Mouse (Mus musculus): ENCODE results near the gene Trrap. TPM values are rescaled to one million over a fixed set of nuclear protein-coding genes. Genes with fewer than 3 reads are reported as not detected.

Trrap gene
- total RNA-seq, 2 experiments from 2014 or later = 149 to 162 TPM

DNA sequence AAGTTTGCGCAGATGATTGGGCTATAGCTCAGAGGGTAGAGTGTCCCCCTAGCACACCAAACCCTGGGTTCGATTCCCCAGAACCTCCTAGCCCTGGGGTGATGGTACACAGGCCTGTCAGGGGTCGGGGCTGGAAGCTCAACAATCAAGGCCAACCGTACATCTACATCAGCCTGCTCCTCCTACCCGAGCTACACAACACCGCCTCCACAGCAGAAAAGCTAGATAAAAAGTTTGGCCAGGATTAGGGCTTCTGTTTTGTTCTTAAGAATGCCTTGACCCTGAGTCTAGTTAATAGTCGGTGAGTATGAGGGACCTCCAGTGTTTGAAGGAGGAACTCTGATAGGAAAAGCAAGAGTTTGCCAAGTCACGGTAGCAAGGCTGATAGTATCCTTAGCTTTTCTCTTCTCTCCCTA, 1.5 kb downstream of the Trrap start:
- intact Hi-C loops (cut with DNase I) = no loop called here
- no peak for DNase-seq

DNA sequence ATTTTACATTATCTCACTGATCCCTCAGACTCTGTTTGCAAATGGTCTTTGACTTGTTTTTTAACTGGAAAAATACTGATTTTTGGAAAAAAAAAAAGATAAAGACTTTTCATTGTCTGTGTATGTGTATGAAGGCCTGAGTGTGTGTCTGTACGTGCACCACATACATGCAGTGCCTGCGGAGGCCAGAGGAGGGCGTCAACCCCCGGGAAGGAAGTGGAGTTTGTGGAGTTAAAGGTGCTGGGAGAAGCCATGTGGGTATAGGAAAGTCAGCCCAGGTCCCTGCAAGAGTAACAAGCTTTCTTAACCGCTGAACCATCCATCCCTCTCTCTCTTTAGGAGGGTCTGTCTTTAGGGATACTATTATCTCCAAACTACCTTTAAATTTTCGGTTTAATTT, 5.7 kb downstream of the Trrap start:
- no peak for DNase-seq
- intact Hi-C loops (cut with DNase I) = no loop called here

DNA sequence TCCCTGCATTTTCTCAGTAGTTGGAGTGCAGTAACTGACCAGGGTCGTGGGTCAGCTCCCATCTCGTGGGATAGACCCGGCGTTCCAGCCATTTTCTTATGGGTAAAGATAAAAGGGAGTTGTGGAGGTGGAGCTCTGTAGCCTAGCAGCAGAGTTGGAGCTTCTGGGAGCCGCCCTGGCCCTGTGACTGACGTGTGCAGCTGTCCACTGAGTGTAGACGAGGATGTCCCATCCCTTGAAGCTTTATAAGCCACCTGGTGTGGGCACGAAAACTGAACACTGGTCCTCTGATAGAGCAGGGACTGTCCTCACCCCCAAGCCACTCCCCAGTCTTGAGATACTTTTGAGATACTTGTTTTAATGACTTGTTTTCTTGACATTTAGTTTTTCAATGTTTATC, 13.1 kb downstream of the Trrap start:
- DNase-seq = no peak
- intact Hi-C loops (cut with DNase I) = no loop called here

DNA sequence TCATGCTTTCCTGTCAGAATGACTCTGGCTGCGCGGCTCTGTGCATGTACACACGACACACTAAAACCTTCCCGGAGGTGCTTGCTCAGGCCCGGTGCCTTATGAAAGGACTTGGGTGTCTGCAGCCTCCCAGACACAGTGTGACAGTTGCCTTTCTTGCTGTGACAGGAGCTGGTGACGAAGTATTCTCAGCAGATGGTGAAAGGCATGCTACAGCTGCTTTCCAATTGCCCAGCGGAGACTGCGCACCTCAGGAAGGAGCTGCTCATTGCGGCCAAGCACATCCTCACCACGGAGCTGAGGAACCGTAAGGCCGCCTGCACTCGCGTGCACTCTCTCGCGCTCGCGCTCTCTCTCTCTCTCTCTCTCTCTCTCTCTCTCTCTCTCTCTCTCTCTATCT, 18.9 kb downstream of the Trrap start:
- no peak for DNase-seq
- intact Hi-C loops (cut with DNase I) = loop anchor here (5.0 kb wide), 1 partner anchor 36 kb away; no protein-coding TSS in a partner anchor

DNA sequence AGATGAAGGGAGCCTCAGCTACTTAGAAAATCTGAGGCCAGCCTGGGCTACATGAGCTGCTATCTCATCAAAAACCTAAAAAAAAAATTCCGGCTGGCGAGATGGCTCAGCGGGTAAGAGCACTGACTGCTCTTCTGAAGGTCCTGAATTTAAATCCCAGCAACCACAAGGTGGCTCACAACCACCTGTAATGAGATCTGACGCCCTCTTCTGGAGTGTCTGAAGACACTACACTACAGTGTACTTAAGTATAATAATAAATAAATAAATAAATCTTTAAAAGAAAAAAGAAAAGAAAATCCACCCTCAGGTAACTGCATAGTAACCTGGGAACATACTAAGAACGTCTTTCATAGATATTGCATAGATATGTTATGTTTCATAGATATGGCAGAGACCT, 25.8 kb downstream of the Trrap start:
- intact Hi-C loops (cut with DNase I) = no loop called here
- DNase-seq = no peak

DNA sequence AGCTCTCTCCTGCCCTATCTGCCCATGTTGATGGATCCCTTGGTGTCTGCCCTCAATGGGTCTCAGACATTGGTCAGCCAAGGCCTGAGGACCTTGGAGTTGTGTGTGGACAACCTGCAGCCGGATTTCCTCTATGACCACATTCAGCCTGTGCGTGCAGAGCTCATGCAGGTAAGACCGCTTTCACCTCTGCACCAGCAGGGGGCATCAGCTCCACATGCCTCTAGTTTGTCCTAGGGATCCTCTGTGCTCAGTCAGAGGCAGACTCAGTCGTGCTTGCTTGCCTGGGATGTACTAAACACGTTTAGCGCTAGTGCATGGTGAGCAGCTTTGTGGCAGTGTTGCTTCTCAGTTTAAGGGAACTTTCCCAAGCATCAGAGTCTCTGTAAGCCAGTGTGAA, 27.2 kb downstream of the Trrap start:
- DNase-seq = peak; percentile 13
- intact Hi-C loops (cut with DNase I) = no loop called here

DNA sequence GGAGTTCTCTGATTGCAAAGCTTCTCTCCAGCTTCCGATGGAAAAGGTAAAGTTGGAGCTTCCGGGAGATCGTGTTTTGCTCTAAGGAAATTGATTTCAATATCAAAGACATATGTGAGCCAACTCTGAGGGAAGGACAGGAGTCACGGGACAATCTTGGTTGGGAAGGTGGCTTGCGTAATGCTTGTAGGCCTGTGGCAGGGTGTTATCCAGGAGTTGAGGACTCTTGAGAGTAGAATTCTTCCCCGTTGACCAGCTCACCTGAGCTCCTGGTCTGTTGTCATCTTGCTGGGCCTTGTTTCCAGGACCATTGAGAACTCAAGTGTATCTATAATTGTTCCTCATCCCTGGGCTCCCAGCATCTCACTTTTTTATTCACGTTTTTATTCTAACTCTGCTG, 29.6 kb downstream of the Trrap start:
- DNase-seq = no peak
- intact Hi-C loops (cut with DNase I) = no loop called here

DNA sequence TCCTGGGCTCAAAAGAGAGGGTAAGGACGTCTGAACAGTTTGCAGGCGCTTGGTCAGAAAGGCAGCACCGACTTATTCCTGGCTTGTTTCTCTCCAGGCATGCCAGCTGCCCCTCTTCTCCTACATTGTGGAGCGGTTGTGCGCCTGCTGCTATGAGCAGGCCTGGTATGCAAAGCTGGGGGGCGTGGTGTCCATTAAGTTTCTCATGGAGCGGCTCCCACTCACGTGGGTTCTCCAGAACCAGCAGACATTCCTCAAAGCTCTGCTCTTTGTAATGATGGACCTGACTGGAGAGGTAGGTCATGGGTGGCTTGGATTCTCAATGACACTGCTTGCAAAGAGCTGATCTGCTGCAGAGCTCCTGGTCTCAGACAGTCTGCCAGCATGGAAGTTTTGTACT, 35.5 kb downstream of the Trrap start:
- intact Hi-C loops (cut with DNase I) = no loop called here
- DNase-seq = no peak

DNA sequence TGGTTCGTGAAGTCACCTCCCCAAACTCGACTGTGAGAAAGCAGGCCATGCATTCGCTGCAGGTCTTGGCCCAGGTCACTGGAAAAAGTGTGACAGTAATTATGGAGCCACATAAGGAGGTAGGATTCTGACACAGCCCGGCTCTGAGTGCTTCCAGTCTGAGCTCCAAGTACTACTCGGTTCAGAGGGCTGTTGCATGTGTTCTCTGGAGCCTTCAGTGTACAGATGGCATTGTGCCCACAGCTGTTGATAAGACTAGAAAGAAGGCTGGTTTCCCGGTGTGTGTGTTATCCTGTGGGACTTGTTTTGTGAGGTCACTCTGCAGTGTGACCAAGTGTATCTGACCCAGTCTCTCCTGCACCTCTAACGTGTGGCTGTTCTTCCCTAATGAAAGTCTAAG, 36.6 kb downstream of the Trrap start:
- DNase-seq = no peak
- intact Hi-C loops (cut with DNase I) = no loop called here

DNA sequence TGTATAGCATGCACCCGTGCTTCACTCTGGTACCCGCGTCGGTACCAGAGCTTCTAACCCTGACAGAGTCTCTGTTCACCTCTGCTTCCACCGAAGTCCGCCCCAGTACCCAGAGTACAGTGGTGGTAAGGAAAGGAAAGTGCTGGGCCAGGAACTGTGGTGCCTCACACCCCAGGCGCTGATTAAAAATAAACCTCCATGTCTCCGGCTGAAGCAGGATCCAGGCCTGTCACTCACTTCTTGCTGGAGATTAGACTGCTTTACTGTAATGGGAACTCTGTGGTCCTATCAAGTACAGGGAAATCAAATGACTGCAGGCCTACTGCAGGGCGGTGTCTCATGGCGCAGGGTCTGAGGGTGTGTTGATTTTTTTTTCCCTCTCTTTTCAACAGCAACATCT, 39.4 kb downstream of the Trrap start:
- no peak for DNase-seq
- intact Hi-C loops (cut with DNase I) = no loop called here

DNA sequence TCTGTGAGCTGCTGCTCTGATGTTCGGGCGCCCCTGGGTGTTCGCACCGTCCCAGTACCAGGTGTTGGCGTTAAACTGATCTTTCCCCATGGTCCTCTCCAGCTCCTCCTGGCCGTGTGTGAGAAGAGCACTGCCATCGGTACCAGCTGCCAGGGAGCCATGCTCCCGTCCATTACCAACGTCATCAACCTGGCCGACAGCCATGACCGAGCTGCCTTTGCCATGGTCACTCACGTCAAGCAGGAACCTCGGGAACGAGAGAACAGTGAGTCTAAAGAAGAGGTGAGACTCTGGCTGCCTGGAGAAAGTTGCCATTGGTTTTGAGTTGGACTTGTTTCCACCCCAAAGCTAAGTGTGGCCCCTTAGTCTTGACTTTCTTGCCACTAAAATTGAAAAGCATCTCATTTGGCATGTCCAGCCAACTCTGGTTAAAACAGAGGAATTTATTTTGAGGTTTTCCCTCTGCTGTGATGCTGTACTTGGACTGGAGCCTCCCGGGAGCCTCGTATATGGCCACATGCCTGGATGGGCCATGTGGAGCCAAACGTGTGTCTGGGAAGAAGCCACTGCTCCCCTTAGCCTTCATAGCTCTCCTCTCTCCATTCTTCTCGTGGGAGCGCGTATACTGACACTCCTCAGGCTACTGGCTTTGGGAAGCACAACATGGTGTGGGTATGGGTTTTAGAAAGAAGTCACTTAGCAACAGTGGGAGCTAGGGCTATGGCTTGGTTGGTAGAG, 61.0 kb downstream of the Trrap start:
- intact Hi-C loops (cut with DNase I) = no loop called here
- peak; percentile 54 for DNase-seq

DNA sequence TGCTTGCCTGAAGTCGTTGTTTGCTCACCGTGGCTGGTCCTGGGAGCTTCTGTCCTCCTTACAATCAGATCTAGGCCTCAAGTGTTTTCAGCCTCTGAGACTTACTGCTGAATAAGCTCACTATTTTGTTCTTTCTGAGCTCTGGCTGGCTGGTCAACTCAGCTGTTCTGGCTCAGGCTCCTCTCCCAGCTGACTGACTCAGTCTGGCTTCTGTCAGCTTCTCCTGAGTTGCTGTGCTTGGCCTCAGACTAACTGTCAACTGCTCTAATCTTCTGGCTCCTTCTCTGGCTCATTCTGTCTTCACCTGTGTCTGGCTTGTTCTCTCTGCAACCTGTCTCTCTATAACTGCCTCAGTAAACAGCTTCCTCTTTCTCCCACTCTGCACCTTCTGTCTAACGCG, 62.1 kb downstream of the Trrap start:
- DNase-seq = no peak
- intact Hi-C loops (cut with DNase I) = no loop called here

DNA sequence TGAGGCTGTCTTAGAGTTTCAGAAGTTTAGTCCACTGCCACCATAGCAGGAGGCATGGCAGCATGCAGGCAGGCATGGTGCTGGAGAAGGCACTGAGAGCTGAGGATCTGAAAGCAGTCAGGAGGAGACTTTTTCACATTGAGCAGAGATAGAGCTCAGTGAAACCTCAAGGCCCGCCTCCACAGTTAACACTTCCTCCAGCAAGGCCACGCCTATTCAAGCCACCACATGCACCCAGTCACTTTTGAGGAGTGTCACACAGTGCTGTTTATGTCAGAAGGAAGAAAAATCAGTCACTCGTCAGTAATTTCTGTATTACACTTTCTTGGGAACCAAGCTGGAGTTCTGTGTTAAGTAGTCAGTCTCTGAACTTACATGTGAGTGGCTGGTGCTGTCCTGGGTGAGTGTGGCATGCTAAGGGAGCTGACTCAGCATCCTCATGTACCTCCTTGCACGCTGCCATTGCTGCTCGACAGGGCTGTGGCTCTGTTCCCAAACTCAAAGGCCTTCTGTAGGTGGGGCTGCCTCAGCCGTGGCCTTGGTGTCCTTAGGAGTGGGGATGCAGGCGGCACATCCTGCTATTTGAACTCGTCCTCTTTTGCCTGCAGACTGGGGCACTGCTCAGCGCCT, 64.4 kb downstream of the Trrap start:
- intact Hi-C loops (cut with DNase I) = no loop called here
- no peak for DNase-seq

DNA sequence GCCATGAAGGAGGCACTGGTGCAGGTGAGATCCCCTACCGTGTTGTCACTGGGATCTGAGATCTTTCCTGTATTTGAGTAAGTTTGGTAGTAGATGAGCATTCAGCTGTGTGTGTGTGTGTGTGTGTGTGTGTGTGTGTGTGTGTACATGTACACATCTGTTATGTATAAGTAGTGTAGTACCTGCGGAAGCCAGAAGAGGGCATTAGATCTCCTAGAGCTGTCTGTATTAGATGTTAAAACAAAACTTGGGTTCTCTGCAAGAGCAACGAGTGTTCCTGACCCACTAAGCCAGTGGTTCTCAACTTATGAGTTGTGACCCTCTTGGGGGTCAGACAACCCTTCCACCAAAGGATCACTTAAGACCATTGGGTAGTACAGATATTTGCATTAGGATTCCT, 68.6 kb downstream of the Trrap start:
- DNase-seq = no peak
- intact Hi-C loops (cut with DNase I) = no loop called here

DNA sequence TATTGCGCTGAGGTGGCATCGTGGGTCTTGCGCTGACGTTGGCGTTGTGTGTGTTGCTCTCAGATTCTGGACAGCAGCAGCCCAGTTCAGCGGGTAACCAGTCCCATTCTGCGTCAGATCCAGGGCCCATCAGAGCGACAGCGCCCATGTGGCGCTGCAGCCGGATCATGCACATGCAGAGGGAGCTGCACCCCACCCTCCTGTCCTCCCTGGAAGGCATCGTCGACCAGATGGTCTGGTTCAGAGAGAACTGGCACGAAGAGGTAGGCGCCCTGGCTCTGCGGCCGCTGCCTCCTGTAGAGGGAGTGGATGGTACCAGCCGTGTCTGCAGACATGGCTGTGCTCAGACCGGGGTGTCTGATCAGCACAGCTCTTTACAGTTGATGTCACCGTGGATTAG, 77.8 kb downstream of the Trrap start:
- DNase-seq = peak; percentile 58
- intact Hi-C loops (cut with DNase I) = no loop called here

DNA sequence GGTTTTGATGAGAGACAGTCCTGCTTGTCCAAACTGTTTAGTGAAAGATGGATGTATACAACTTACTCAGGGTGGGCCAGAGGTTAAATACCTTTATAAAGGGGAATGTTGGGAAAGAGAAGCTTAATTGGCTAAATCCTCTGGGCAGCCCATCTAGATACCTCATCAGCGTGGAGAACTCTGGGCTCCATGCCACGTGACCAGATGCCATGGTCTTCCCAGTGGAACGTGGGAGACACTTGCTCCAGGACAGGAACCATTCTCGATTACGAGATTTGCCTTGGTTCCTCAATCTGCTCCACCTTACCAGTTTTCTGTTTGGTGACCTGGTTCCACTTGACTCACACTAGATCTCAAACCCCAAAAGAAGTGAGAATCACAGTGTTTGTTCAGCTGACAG, 81.2 kb downstream of the Trrap start:
- intact Hi-C loops (cut with DNase I) = no loop called here

DNA sequence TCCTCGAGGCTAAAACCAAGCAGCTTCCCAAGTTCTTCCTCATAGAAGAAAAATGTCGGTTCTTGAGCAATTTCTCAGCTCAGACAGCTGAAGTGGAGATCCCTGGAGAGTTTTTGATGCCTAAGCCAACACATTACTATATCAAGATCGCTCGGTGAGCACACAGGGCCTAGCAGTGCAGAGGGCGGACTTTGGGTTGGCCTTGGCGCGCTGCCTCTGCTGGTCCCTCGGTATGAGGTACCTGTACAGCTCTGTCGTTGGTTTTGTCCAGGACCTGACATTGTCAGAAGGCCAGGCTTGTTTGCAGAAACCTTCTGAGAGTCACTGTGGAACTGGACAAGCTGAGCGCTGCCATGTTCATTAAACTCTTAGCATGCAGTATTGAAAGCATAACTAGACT, 82.4 kb downstream of the Trrap start:
- no peak for DNase-seq
- intact Hi-C loops (cut with DNase I) = no loop called here

More for the DNA sequence above, 81.2 kb downstream of the Trrap start:
- peak; percentile 48 for DNase-seq

DNA sequence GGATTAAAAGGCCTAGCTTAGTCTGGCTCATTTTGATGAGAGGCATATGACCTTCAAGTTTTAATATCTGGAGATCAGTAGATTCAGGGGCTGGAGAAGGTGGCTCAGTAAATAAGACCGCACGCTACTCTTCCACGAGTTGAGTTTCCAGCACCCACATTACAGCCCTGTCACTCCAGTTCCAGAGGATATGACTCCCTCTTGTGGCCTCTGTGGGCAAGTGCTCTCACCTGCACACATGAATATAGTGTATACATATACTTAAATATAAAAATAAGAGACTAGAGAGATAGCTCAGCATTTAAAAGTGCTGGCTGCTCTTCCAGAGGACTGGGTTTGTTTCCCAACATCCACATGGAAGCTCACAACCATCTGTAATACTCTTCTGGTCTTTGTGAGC, 84.3 kb downstream of the Trrap start:
- DNase-seq = no peak
- intact Hi-C loops (cut with DNase I) = no loop called here

DNA sequence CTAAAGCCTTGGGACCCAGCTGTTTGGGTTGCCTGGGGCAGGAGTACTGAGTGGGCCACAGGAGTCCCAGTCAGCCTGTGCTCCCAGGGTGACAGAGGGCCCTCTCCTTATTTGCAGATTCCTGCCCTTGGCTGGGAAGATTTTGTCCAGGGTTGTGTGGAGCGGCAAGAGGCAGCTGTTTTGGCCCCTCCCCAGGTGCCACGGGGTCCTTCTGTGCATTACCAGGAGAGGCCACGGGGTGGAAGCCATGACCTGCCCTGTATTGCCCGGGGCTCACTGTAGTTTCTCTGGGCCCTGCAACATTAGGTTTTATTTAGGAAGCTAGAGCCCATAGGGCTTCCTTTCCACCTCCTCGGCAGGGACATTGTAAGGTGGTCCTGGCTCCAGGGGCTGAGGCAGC, 86.4 kb downstream of the Trrap start:
- no peak for DNase-seq
- intact Hi-C loops (cut with DNase I) = no loop called here

DNA sequence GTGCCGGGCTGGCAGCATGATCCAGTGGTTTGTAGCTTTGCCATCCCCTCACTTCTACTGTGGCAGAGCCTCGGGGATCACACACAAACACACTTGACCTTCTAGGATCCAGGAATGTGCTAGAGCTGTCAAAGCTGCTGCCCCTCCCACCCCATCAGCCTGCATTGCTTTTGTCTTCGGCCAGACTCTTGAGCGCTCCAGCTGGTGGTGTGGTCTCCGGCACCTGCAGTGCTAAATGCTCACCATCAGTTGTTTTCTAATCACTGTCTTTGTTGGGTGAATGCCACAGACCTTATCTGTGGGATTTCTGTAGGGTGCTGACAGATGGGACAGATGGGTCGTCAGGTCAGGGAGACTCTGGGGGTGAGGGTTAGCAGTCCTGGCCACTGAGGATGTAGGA, 88.4 kb downstream of the Trrap start:
- no peak for DNase-seq
- intact Hi-C loops (cut with DNase I) = no loop called here

DNA sequence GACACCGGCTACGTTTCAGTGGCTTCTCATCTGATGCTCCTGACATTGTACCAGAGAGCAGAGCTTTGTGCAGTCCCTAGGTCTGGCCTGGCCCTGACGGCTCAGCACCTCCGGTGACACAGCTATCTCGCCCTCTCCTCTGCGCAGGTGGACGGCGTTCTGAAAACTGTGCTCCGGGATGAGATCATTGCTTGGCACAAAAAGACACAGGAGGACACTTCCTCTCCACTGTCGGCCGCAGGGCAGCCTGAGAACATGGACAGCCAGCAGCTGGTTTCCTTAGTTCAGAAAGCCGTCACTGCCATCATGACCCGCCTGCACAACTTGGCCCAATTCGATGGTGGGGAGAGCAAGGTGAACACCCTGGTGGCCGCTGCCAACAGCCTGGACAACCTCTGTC, 91.0 kb downstream of the Trrap start:
- intact Hi-C loops (cut with DNase I) = no loop called here
- DNase-seq = no peak

DNA sequence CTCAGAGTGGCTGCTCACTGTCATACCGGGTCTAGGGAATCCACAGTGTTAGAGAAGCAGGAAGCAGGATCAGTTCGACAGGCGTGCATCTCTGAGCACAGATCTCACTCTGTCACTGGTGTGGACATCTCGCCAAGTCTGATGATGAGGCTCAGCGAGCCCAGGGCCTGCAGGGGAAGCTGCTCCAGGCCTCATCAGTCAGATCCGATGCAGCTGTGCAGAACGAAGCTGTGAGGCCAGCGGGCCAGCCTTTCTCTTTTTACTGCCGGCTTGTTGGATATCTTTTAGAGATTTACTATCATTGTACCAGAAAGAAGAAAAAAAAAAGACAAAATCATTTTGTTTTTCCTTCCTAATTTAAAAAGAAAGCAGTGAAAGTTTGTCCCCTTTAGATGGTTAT, 91.8 kb downstream of the Trrap start:
- intact Hi-C loops (cut with DNase I) = no loop called here
- no peak for DNase-seq

DNA sequence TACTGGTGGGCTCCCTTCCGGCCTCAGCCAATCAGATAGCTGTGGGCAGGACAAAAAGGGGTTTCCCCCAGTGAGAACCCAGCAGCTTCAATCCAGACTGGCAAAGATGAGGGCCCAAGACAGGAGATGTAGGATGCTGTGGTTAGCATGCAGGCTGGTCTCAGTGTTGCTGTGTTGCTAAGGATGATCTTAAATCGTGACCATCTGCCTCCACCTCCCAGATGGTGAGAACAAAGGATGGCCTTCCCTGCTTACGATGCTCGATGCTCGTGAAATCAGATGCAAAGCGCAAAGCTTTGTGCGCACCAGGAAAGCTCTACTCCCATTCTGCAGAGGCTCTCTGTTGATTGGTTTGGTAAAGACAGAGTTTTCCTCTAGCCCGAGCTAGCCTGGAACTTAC, 93.4 kb downstream of the Trrap start:
- intact Hi-C loops (cut with DNase I) = no loop called here
- DNase-seq = no peak
